Mouse (Mus musculus) megakaryocyte, embryonic 14.5 days (primary cell): ENCODE measurements around the gene Ctnnbip1. TPM values are rescaled to one million over a fixed set of nuclear protein-coding genes. Genes with fewer than 3 reads are reported as not detected.

Source experiments
- H3K27me3 ChIP-seq: replicated peaks from 2 replicates; pipeline ENCODE3; 2012; ENCODE audit warnings: inconsistent platforms
- H3K36me3 ChIP-seq: replicated peaks from 2 replicates; pipeline ENCODE3; 2012; ENCODE audit warnings: low read length, inconsistent platforms, mixed read lengths
- H3K4me1 ChIP-seq: 2 replicates; pipeline ENCODE4 v1.6.1; 2012; ENCODE audit warnings: inconsistent platforms
- H3K4me3 ChIP-seq: replicated peaks from 2 replicates; pipeline ENCODE3; 2012; ENCODE audit warnings: moderate library complexity, mild to moderate bottlenecking, inconsistent platforms
- H3K9me3 ChIP-seq: 2 replicates; pipeline ENCODE4 v1.6.1; 2012; ENCODE audit warnings: inconsistent platforms
- FLI1 ChIP-seq: IDR thresholded peaks from 2 replicates; pipeline ENCODE4 v1.6.1; 2012; ENCODE audit warnings: low read length, inconsistent platforms, mixed read lengths
- GATA1 ChIP-seq: IDR thresholded peaks from 3 replicates; pipeline ENCODE4 v1.6.1; 2012; ENCODE audit warnings: mixed read lengths, low read length, inconsistent platforms, borderline replicate concordance
- polyA plus RNA-seq: library from polyadenylated mRNA; stranded (reverse); fragments of >175 nt; gene quantifications from 2 replicates; pipeline ENCODE4 v1.2.3, GENCODE M21; 2012; ENCODE audit warnings: low replicate concordance; ENCODE audit not compliant: insufficient read depth

The Ctnnbip1 gene
- polyA plus RNA-seq, 1 experiment, result 14.5 TPM

DNA sequence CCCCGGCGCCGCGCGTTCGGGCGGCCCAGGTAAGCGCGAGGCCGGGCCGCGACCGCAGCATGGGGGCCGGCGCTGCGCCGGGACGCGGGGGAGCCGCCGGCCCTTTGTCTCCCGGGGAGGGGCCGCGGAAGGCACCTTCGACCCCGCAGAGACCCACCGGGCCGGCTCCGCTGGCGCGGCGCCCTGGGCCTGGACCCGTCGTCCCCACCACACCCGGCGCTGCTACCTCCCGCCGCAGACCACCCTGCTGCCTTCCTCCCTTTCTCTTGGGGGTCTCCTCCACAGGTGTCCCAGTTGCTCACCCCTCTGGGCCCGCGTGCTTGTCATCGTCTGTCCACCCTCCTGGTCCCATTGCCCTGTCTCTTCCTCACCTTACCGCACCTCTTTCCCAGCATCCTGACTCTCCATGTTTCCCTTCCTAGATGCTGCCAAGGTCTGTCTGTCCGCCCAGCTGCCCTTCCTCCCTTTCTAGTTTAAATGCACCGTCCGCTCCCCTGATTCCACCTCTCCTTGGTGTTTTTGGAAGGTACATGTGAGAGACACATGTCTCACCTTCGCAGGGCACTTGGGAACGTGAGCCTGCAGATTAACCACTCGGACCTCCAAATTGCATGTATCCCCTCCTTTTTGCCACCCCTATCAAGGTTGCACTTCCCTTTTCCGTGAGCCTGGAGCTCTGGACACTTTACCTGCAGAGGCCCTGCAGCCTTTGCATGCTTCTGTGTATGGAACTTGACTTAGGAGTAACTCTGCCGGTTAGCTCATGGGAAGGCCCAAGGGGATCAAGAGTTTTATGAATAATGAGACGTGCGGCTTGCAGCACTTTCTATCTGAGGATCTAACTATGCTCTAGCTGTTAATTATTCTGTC is 550 bp downstream of the Ctnnbip1 start:
- peaks cover 23% of the 10 kb centered on the region for H3K27me3 ChIP-seq
- TF ChIP-seq GATA1 (no peak), FLI1 (no peak)
- H3K36me3 ChIP-seq, result no peaks in the 10 kb centered on the region

DNA sequence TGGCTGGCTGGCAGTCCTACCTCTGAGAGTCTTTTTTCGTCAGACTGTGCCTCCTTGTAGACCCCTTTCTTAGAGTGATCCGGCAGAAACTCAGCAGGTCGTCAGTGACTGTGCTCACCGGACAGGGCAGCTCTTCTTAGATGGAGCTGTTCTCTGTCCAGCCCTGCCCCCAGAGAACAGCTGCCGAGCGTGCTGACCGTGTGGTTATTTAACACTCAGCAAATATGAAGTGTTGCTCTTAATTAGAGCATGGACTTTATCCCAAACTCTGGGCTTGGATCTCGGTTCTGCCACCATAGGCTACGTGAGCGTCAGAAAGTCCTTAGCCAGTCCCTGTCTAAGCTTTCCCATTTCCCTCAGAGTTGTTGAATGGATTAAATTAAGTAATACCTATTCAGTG is 3.2 kb downstream of the Ctnnbip1 start:
- H3K27me3 ChIP-seq, result peaks cover 30% of the 10 kb centered on the region
- peaks cover 5% of the 10 kb centered on the region; the same call in 1 of the 2 replicates for H3K9me3 ChIP-seq
- no peaks in the 10 kb centered on the region for H3K36me3 ChIP-seq
- peaks cover 59% of the 10 kb centered on the region for H3K4me1 ChIP-seq
- no peak for TF ChIP-seq GATA1
- TF ChIP-seq FLI1, result no peak
- no peak overlapping the region for H3K4me3 ChIP-seq

More for the DNA sequence above, 550 bp downstream of the Ctnnbip1 start:
- Histone ChIP-seq H3K4me3 (peak overlapping the region; percentile 92), H3K9me3 (peaks cover 6% of the 10 kb centered on the region; the same call in 1 of the 2 replicates), H3K4me1 (peaks cover 49% of the 10 kb centered on the region)

DNA sequence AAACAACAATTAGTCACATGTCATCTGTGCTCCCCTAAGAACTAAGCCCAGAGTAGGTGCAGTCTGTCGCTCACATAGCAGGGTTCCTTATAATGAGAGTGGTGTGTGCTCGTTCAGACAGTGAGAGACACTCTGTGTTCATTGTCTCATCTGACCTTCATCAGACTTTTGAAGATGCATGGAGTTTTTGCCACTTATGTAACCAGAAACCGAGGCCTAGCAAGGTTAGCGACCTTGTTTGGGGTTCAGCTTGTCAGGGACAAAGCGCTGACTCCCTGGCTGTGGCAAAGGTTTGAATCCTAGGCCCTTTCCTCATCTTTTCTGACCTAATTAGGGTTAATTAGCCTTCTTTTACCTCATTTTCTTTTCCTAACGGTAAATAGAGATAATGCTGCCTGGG is 5.9 kb downstream of the Ctnnbip1 start:
- Histone ChIP-seq H3K9me3 (no peaks in the 10 kb centered on the region), H3K4me3 (no peak overlapping the region), H3K4me1 (peaks cover 64% of the 10 kb centered on the region), H3K36me3 (no peaks in the 10 kb centered on the region), H3K27me3 (peaks cover 36% of the 10 kb centered on the region)
- no peak for TF ChIP-seq GATA1
- no peak for TF ChIP-seq FLI1

DNA sequence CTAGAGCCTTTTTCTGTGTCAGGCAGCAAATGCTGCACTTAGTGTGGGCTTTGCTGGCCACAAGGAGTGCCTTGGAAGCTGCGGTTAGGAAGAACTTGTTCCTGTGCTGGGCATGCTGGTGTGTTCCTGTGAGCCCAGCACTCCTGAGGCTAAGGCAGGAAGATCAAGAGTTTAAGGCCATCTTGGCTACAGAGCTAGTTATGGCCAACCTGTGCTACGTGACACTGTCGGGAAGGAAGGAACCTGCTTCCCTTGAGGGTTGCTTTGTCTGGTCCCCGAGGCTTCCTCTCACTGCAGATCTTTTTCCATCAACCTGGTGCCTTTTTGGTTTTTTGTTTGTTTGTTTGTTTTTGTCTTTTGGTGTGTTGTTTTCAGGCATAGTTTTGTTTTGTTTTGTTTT is 7.1 kb downstream of the Ctnnbip1 start:
- no peak overlapping the region for H3K4me3 ChIP-seq
- no peaks in the 10 kb centered on the region for H3K9me3 ChIP-seq
- peaks cover 30% of the 10 kb centered on the region for H3K27me3 ChIP-seq
- peaks cover 65% of the 10 kb centered on the region for H3K4me1 ChIP-seq
- no peak for TF ChIP-seq FLI1
- no peak for TF ChIP-seq GATA1
- no peaks in the 10 kb centered on the region for H3K36me3 ChIP-seq

DNA sequence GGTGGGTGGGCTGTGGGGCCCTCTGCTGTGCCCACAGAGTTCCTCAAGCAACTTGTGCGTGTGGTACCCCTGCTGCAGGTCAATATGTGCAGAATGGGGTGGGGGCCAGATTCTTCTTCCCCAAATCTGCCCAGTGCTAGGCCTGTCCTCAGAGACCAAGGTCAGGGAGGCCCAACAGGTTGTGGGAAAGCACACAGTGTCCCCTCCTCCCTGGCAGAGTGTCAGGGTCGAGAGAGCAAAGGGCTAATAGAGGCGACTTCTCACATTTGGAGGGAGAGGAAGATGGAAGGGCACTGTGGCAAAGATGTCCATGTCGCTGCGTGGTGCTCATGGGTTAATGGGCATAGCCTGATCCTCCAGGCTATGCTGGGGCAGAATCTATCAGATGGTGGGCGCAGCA is 7.8 kb downstream of the Ctnnbip1 start:
- TF ChIP-seq GATA1 (no peak), FLI1 (no peak)
- Histone ChIP-seq H3K36me3 (no peaks in the 10 kb centered on the region), H3K4me1 (peaks cover 65% of the 10 kb centered on the region), H3K4me3 (no peak overlapping the region), H3K27me3 (peaks cover 28% of the 10 kb centered on the region), H3K9me3 (no peaks in the 10 kb centered on the region)

DNA sequence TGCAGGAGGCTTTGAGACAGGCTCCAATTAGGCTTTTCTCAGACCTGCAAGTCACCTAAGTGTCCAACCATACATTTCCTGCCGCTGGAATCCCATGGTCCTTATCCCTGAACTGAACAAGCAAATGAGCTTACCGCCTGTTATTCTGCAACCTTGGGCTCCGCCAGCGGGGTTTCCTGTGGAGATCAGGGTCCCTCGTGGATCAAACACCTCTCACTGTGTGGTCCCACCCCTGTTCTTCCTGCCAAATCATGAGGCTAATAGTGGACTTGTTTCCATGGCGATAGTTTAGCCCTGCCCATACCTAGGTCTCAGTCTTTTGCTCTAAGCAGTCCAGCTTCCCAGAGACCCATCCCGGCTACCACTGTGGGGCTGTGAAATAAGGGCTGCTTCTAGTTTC is 8.3 kb downstream of the Ctnnbip1 start:
- H3K9me3 ChIP-seq, result no peaks in the 10 kb centered on the region
- H3K4me3 ChIP-seq, result no peak overlapping the region
- peaks cover 60% of the 10 kb centered on the region for H3K4me1 ChIP-seq
- H3K27me3 ChIP-seq, result peaks cover 23% of the 10 kb centered on the region
- TF ChIP-seq GATA1 (no peak), FLI1 (no peak)
- H3K36me3 ChIP-seq, result no peaks in the 10 kb centered on the region

DNA sequence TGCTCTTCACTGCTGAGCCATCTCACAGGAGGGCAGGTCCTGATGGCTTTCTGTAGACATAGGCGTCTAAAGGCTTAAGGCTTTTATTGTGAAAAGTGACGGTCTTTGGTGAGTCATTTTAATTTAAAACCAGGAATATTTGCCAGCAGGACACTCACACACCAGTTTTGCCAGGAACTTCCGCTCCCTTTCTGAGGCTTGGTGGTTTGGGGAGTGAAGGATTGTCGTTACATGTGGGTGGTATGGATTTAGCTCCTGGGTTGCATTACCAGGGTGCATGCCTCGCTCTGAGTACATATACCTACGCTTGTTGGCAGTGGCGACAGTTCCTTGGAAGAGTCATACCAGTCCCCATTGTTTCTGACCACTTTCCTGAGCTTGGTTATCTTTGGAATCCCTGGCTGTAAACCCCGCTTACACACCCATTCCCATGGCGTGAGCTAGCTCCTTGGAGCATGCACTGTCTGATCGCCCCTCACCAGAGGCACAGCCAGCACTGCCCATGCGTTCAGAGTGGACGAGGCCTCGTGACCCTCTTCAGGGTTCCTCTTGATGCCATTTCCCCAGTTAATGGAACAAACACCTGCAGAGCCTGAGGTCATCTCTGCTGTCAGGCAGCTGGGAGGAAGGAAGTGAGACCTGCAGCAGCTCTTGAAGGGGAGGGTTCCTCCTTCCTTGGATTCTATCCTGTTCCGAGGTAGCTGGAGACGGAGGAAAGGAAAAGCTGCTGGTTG is 9.8 kb downstream of the Ctnnbip1 start:
- Histone ChIP-seq H3K4me1 (peaks cover 46% of the 10 kb centered on the region), H3K4me3 (no peak overlapping the region), H3K9me3 (no peaks in the 10 kb centered on the region), H3K27me3 (peaks cover 27% of the 10 kb centered on the region), H3K36me3 (no peaks in the 10 kb centered on the region)
- TF ChIP-seq FLI1 (no peak), GATA1 (no peak)

DNA sequence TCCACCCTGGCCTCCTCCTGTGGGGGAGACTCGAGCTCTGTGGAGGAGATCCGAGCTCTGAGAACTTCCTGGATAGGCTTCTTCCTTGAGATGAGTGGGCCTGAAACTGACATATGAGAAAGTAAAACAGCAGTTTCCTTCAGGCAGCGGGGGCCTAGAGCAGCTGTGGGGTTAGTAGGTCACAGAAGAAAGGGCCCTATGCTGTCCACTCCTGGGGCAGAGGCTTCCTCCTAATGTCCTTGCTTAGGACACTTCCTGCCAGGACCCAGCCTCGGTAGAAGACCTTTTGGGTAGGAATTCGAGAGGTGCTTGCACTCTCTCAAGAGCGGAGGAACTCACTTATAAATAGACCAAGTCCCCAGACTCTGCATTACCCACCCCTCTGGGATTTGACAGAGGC is 11.7 kb downstream of the Ctnnbip1 start:
- no peaks in the 10 kb centered on the region for H3K36me3 ChIP-seq
- peaks cover 31% of the 10 kb centered on the region for H3K4me1 ChIP-seq
- H3K27me3 ChIP-seq, result peaks cover 28% of the 10 kb centered on the region
- TF ChIP-seq FLI1 (no peak), GATA1 (no peak)
- H3K4me3 ChIP-seq, result no peak overlapping the region
- H3K9me3 ChIP-seq, result no peaks in the 10 kb centered on the region

DNA sequence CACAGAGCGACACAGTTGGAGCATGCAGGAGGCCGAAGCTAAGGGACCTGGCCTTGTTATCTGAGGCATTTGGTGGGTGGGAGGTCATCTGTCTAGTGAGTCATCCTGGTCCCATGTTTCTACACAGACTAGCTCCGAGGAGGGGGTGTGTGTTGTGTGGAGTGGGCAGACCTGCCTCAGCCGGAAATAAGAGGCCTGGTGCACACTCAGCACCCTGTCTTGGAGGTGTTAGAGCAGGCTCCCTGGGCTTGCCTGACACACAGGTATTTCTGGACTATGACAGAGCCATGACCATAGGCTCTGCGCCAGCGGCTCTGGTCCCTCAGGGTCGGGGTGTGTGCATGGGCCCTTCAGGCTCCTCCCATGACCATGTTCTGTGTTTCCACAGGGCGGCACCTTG is 21.4 kb downstream of the Ctnnbip1 start:
- Histone ChIP-seq H3K4me3 (no peak overlapping the region), H3K4me1 (peaks cover 26% of the 10 kb centered on the region), H3K27me3 (peaks cover 52% of the 10 kb centered on the region), H3K36me3 (no peaks in the 10 kb centered on the region), H3K9me3 (no peaks in the 10 kb centered on the region)
- TF ChIP-seq FLI1, result no peak
- TF ChIP-seq GATA1, result no peak

DNA sequence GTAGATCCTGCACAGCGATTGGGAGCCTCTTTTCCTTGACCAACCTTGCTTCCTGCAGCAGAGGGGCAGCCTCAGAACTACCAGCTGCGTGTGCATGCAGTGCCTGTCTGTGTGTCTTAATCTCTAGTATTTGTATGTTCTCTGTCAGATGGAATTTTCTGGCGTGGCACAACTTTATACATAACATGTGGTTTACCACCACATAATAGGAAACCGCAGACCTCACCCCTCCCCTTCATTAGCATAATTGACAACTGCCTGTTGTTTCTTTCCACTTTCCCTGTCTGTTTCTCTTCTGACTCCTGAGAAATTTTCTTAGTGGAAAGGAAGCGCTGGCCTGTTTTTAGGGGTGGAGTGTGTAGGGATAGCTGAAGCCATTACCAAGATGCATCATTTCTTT is 23.9 kb downstream of the Ctnnbip1 start:
- Histone ChIP-seq H3K9me3 (no peaks in the 10 kb centered on the region), H3K4me1 (peaks cover 26% of the 10 kb centered on the region), H3K27me3 (peaks cover 60% of the 10 kb centered on the region), H3K4me3 (no peak overlapping the region), H3K36me3 (peaks cover 3% of the 10 kb centered on the region)
- TF ChIP-seq FLI1, result no peak
- TF ChIP-seq GATA1, result no peak
